Mouse (Mus musculus) layer of hippocampus, adult 9-10 months (tissue): ENCODE measurements around the gene Gbx1.

Experiments used
- DNase-seq: peaks from one replicate; pipeline ENCODE4 v3.0.0; 2022; ENCODE audit warnings: low spot score

The Gbx1 gene

DNA sequence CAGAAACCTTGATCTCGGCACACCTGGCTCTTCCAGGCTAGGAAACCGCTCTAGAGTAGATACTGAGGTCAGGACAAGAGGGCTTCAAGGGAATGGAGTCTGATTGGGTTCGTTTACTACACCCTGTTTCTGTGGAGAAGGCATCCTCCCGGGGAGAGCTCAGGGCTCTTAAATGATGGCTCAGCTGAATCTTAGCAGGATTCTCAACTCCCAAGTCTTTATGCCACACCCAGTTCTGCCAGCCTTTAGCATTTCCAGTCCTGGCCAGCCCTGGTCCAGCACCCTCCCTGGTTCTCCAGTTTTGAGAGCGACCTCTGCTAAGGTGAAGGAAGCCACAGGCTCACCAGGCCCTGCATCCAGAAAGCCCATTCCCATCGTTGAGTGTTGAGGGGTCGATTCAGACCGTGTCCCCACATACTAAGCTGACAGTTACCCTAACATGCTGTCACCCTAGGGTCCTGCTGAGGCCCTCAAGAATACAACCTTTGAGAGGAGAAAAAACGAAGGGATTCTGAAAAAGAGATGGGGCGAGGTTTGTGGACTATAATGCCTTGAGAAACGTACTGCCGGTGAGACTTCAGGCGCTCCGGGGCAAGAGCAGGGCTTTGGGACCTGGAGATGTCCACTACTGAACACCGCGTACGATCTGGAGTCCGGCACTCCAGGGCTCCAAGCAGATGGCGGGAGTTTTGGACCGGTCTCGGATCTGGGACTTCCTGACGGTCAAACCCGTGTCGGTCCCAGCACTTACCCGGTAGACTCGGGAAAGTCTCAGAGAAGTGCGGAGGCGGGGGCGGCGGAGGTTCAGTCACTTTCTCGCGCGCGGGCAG, 1.4 kb downstream of the Gbx1 start:
- no peak for DNase-seq

DNA sequence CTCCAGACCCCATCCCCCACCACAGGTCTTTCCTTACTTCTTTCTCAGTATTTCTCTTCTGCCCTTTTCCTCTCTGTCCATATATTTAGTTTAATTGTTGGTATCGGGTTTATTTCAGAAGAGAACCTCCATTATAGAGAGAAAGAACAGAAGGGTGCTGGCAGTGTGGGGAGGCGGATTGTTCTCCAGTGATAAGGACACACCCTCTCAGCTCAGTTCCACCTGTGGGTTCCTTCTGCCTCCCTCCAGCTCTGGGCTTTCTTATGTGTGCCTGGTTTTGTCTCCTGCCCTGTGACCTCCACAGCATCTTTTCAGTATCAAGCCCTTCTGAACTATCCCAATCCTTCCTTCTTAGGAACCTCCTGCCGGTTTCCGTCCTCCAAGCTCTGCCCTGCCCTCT, 2.5 kb downstream of the Gbx1 start:
- no peak for DNase-seq

DNA sequence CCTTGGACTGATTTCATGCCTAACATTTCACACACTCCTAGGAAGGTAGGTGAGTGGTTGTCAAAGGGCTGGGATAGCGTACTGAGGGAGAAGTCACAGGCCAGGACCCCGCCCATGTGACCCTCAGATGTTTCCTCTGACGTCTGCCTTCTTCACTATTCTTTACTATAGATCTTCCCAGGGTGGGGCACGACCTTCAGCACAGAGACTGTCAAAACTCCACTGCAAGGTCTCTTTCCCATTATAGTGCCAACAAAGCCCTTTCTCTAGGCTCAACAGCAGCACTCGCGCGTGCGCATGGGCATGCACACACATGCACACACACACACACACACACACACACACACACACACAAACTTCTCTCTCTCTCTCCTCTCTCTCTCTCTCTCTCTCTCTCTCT, 3.2 kb downstream of the Gbx1 start:
- DNase-seq = no peak

DNA sequence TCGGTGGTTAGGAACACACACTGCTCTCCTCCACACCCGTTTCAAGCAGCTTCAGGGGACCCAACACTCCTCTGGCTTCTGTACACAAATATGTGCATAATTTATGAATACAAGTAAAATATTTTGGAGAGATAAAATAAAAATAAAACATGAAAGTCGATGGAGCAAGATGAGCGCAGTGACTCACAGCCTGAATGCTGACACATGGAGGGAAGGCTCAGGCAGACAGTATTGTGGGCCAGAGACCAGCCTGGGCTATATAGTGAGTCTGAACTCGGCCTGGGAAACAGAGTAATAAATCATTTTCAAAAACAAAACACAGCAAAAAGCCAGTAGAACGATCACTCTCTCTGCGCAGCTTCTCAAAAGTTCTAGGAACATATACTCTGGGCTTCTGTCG, 5.6 kb downstream of the Gbx1 start:
- DNase-seq = no peak

DNA sequence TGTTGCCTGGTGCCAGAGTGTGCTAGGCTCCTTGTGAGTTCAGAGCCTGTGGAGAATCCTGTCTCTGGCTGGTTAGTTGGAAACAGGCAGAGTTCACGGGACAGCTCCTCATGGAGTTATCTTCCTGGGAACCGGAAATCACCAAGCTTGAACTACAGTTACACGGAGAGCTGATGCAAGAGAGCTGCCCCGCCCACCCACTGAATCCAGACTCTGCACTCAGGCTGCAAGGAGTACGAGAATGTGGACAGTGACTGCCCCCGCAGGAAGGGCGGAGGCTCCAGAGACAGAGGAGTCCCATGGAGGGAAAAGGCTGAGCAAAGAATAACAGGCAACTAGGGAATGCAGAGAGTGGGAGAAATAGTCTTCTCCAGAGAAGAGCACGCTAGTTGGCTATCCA, 14.7 kb downstream of the Gbx1 start:
- DNase-seq = no peak

DNA sequence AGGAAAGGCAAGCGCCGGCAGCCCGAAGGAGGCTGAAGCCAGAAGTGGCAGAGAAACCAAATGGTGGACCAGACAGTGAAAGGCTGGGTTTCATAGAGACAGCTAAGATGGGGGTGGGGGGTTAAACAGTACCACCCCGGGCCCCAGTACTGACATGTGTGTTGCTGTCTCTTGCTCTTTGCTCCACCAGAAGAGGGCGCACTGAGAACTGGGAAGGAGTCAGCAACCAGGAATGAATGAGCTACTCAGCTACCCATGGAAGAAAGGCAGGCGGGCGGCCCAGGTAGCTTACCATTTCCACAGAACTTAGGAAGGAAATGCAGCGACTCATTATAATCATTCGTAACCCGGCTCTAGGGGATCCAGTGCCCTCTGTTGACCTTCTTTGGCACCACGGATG, 16.4 kb downstream of the Gbx1 start:
- peak; percentile 30 for DNase-seq

DNA sequence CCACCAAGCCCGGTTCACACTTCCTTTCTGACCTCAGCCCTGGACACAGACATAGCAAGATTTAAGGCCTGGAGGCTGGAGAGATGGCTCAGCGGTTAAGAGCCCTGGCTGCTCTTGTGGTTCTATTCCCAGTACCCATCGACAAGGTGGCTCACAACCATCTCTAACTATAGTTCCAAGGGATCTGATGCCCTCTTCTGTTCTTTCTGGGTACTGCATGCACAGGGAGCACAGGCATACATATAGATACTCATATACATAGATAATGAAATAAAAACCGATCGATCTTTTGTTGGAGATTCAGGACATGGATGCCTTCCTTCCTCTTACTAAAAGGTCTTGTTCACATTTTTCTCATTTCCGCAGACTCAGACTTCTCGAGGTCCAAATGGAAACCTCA, 18.6 kb downstream of the Gbx1 start:
- DNase-seq = no peak

DNA sequence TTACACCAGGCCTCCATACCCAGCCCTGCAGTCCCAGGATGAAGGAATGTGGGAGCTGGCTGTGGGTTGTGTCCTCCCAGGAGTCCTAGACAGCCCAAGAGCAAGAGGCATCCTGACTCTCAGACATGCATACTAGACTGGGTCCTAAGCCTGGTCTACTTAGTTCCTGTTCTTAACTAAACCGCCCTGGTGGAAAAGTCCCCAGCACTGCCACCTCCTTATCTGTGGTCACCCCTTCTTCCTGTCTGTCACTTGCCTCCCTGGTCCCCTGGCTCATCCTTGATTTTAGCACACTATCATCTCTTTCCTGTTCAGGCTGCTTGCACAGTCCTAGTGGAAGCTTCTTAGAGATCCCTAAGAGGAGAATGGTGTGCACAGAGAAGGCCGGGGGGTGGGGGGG, 21.5 kb downstream of the Gbx1 start:
- no peak for DNase-seq

DNA sequence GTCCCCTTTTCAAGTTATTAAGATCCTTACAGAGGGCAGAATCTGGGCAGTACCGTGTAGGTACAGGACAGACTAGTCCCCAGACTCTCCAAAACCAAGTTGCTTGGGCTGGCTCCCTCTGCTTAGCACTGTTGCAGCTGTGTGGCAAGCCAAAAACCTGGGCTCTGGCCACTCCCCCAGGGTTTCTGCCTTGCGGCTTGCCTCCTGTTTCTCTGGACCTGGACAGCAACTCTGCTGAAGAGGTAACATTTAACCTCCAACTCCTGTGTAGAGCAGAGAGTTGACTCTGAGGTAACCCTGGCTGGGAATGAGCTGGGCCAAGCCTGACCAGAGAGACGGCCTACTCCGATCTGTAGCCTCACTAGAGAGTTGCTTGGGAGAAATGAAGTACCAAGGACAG, 24.2 kb downstream of the Gbx1 start:
- DNase-seq = no peak

DNA sequence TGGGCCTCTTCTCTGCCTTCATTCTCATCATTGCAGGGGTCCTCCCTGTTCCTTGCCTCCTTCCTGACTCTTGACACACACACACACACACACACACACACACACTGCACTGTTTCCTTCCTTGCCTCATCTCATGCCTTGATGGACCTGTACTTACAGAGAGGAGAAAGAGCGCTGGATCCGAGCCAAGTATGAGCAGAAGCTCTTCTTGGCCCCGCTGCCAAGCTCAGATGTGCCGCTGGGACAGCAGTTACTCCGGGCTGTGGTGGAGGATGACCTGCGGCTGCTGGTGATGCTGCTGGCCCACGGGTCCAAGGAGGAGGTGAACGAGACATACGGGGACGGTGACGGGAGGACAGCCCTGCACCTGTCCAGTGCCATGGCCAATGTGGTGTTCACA, 26.2 kb downstream of the Gbx1 start:
- no peak for DNase-seq

DNA sequence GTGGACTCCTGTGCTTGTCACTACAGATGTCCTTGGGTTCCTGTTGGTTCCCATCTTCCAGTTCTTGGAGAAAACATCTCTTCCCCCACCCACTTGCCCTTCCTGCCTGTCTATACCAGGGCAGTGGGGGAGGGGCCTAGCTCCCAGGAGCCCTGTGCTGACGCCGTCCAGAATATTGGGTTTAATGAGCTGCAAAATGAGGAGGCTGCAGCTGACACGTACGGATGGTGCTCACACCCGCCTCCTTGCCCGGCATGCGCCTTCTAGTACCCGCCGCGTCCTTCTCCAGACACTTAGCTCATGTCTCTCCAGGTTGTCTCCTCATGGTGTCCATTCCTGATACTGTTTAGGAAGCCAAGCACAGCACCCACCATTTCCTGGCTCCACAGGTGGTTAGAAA, 27.9 kb downstream of the Gbx1 start:
- no peak for DNase-seq

DNA sequence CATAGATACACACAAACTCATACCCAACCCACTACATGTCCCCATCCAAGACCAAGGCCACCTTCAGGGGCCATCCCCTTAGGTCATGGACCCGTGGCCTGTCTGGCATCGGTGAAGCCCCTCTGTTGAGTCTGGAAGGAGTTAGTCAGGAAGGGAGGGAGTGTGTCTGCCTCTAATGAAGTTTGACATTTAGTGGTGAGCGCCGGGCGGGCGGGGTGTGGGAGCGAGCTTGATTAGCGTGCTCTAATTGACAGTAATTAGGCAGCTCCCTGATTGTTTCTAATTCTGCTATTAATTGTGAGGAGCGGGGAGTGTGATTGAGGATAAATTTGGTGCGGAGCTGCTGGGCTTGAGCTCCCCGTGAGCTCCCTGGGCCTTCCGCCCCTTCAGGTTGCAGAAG, 29.5 kb downstream of the Gbx1 start:
- no peak for DNase-seq

DNA sequence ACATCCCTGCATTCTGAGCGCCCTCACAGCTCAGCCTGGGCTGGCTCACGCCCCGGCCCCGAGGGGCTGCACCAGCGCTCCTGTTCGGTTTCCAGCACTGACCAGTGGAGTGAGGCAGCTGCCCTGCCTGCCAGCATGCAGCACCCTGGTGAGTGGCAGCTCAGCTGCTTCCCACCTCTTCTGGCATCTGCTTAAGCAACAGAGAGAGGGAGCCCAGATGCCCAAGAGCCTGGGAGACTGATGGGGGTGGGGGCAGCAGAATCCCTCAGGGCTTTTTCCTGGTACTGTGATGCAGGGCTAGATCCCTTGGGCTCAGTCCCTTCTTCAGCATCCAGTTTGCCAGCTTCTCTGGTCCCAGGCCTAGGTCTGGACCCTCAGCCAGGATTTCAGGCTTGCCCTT, 30.2 kb downstream of the Gbx1 start:
- DNase-seq = no peak

DNA sequence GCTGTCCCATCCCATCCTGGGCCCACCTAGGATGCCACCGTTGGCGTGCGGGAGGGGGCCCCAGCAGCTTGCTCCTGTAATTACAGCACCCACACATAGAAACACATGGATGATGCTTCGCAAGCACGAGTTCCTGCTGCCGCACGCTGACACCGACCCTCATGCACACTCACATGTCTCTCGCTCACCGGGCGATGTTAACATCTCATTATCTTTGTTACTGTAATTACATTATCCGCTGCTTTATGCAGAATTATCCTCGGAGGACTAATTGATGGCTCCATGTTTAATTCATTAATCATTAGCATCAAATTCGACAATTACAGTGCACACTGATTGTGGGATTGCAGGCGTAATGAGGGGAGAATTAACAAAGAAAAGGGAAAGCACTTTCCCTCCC, 32.0 kb downstream of the Gbx1 start:
- DNase-seq = no peak

DNA sequence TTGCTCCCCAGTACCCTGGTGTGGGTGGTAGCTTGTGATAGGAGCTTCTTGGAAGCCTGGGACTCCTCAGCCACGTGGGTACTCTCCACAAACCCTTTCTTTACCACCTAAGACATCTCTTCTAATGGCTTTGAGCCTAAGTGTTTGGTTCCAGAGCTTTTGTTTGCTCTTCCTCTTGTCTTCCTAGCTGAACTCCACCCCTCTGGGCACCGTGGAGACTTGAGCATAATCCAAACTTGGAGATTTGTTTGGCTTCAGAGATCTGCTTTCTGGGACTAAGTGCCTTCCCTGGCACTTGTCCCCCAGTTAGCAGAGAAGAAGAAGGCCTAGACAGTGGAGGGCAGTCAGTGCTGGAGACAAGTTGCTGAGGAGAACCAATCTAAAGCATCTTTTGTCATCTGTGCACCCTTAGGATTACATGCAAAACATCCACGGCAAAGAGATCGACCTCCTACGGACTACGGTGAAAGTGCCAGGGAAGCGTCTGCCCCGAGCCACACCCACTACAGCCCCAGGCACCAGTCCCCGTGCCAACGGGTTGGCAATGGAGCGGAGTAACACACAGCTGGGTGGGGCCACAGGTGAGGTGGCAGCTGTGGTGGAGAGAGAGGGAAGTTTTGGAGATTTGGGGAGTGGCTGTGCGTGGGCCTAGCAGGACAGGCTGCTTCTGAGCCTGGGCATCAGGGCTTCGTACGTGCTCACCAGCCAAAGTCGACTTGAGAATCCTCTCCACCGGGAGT, 34.3 kb downstream of the Gbx1 start:
- DNase-seq = no peak

DNA sequence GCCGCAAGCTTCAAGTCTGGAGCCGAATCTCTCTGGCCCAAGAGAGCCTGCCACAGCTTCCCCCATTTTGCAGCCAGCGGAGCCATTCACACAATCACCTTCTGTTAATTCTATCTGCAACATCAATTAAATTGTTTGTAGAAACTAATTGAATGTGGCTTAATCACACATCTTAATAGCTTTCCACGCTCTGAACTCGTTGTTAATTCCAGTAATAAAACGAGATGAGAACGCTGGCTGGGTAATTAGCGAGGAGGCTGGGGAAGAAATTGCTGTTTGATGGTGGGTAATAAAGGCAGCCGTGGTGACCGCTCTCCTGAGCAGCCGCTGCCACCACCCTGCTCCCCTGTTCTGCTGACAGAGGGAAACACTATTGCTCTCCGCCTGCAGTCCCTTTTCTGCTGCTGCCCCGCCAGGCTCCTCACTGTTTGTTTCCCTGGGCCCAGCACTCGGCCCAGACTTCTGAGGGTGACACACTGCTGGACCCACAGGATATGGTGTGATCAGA, 36.5 kb downstream of the Gbx1 start:
- no peak for DNase-seq

DNA sequence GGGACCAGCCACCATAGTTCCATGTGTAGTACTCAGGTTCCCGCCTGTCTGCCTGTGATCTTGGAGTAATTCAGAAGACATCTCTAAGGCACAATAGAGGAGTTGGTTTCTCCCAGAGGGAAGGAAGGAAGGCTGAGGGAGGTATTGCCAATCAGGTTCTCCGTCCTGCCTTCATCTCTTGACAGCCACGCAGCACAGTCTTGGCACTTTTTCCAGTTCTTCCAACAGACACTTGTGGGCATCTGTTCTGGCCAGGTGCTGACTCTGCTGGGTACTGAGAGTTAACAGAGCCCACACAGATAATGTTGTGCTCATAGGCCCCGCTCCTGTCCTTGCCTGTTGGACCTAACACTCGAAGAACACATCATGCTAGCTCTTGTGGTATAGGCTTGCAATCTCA, 40.3 kb downstream of the Gbx1 start:
- DNase-seq = no peak

DNA sequence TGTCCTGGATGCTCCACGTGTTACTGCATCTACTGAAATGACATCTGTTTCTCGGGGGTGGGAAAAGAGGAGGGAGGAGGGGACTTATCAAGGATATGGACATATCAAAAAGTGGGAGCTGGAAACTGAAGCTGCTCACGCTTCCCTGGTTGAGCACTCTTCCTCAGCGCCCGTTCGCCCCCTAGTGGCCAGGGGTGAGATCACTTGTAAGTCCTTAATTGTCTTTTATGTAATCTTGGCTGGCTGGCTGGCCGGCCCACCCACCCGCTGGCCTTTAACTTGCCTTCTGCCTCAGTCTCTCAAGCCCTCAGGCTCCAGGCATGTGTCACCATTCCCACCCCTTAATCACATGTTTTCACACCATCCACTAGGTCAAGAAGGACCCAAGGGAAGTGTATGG, 40.9 kb downstream of the Gbx1 start:
- peak; percentile 75 for DNase-seq

DNA sequence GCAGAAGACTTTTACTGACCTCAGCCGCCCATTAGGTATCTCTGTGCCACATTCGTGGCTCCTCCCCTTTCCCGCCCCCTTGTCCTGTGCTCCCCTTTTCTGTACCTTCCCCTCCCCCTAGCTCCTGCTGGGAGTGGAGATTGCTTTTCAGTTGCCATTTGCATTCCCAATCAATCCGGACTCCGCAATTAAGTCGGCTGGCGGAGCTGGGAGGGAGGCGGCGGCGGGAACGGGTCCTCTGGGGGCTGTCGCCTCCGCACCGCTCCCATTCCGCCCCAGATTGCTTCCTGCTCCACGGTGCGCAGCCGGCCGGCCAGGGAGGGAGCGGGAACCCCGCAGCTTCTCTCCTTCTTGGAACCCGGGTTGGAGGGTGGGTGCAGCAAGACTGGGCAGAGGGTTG, 42.0 kb downstream of the Gbx1 start:
- DNase-seq = no peak

DNA sequence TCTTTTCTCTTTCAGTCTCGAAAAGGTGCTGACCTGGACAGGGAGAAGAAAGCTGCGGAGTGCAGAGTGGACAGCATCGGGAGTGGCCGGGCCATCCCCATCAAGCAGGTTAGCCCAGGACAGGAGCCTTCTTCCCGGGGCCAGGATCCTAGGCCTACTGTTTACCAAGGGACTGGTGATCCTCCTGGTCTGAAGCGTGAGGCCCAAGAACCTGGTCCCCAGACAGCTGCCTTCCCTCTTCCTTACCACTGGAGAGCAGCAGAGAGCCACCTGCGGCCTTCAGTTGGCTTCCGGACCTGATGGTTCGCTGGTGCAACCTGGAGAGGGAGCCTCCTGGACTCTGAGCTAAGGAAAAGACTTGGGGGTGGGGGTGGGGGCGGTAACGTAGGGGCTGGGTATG, 43.7 kb downstream of the Gbx1 start:
- no peak for DNase-seq

DNA sequence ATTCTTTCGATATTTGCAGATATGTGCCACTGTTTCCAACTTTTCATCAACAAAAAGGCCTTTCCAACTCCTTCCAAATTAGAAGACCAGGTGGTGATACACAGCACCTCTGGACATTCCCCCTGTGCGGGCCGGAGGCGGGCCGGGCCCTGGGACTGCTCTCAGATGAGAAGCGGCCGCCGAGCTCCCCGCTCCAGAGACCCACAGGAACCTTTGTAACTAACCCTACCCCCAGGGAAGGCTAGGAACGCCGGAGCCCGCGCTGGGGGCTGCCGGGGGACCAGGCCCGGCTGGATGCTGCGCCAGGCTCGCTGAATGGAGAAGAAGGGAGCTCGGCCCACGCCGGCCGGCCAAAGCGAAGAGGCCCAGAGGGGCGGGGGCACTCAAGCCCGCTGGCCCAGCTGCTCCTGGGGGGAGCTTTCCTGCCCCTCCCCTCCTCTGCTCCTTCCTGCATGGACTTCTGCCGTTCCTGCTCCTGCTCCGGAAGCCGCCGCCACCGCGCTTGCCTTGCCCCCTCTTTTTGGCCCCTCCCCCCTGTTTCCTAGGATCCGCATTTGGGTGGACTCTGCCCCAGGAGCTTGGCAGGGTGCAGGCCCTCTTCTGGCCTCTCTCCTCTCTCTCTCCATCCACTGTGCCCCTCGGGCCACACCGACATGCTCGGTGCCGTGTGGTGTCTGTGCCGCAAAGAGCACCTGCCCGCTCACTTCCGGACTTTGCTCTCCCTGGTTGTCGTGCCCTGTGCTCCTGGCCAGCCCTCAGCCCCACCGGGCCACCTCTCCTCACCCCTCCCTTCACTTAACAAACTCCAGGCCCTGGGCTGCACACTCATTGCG, 44.5 kb downstream of the Gbx1 start:
- DNase-seq = no peak

DNA sequence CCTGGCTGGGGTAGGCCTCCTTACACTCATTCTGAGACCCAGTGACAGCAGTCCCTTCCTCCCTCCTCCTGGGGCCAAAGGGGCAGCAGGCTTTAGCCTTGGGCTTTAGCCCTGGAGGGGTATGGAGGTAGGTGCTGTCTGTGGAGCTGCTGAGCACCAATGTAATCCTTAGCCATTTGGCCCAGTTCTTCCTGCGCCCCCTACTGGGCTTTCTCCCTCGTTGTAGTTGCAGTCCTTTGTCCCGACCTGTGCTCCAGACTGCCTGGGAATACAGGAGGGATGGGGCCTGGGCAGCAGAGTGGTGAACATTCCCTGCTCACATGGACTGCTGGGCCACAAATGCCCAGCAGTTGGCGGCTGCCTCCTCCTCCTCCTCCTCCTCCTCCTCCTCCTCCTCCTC, 45.4 kb downstream of the Gbx1 start:
- no peak for DNase-seq

DNA sequence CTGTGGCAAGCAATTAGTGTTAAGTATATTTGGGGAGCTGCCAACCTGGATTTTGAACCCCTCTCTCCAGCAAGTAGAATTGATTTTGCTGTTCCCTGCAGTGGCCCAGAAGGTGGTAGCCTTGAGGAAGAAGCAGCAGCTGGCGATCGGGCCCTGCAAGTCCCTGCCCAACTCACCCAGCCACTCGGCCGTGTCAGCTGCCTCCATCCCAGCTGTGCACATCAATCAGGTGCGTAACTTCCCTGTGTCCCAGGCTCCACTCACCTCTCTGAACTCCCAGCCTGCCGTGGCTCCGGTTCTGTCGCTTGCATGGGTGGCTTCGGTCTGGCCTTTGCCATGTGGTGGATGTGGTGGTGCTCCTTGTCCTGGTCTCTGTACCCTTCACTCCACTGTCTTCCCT, 49.1 kb downstream of the Gbx1 start:
- DNase-seq = no peak
